Comparison of ENCODE assay signal across 8 mouse cellular contexts in the genomic region with DNA sequence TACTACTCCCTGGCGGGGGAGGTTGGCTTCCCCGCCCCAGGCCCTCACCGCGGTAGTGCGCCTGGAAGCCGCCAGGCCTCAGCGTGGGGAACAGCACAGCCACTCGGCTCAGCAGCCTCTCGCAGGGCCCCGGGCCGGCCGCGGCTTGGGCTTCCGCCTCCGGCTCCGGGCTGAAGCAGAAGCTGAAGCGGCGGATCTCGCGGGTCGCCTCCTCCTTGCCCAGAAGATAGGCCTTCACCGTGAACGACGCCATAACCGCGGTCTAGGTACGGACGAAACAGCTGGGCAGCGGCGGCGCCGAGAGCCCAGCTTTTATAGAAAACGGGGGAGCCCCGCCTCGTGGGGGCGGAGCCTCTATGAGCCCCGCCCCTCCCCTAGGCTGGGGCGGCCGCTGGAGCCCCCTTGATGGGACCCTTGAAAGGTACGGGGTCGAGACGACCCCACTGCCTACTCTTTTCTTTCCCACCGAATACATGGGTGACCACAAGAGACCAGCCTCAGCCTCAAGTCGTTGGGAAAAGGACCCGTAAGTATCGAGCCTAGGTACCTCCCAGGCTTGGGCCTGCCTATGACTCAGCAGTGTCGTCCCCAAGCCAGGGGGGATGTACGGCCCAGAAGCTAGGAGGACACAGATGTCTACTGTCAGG. TPM values are rescaled to one million over a fixed set of nuclear protein-coding genes. Genes with fewer than 3 reads are reported as not detected.
DNase-seq lines count a peak whose midpoint lies in the region; ATAC-seq and TF ChIP-seq lines count a peak whose summit lies in the region.

A gene (minus strand): TSS at position 323 of the 647 bp plus-strand sequence.
A gene (plus strand): TSS at position 386 of the 647 bp plus-strand sequence.

- H3K4me2 ChIP-seq in CH12.LX (ENCODE audit: insufficient read depth, low read depth, poor library complexity, severe bottlenecking) (peak within 1 kb of the TSS; percentile 79), myocyte (ENCODE audit: low read depth) (peak within 1 kb of the TSS; percentile 98)
- H3K4me2 ChIP-seq in heart, embryonic 13.5 days, result peak within 1 kb of the TSS; percentile 87
- peak within 1 kb of the TSS; percentile 67 for H3K4me2 ChIP-seq in kidney, postnatal 0 days (ENCODE audit: low read length)
- peak within 1 kb of the TSS; percentile 77 for H3K4me2 ChIP-seq in liver, embryonic 12.5 days

- dilution Hi-C loops in CH12.LX (cut with MboI; ENCODE audit: extremely low pct_ligation_motif_present, extremely low pct_unique_long_range_greater_than_20kb, low sequenced_read_pairs), result no loop called here

- H3K27me3 ChIP-seq in CH12.LX (replicated peaks), result no peaks in the 10 kb centered on the region
- no peaks in the 10 kb centered on the region for H3K27me3 ChIP-seq in forebrain, embryonic 10.5 days (ENCODE audit: poor library complexity, severe bottlenecking)
- no peaks in the 10 kb centered on the region for H3K27me3 ChIP-seq in heart, embryonic 13.5 days (replicated peaks)
- H3K27me3 ChIP-seq in kidney, postnatal 0 days (ENCODE audit: insufficient read depth, low read length), result no peaks in the 10 kb centered on the region
- no peaks in the 10 kb centered on the region for H3K27me3 ChIP-seq in liver, embryonic 12.5 days (replicated peaks)
- no peaks in the 10 kb centered on the region for H3K27me3 ChIP-seq in myocyte (ENCODE audit: control insufficient read depth, insufficient read depth, insufficient read length)

- DNase-seq in CH12.LX (ENCODE audit: extremely low read depth), result peak; percentile 82
- peak; percentile 71 for DNase-seq in c-Kit-negative CD71-positive TER-119-positive erythroid progenitor cells, embryonic 14.5 days (ENCODE audit: low read depth, low spot score)
- DNase-seq in forebrain, embryonic 10.5 days (ENCODE audit: extremely low spot score, low spot score), result peak; percentile 81
- DNase-seq in kidney, postnatal 0 days (ENCODE audit: low spot score), result peak; percentile 86
- DNase-seq in spleen, postnatal 4 days (ENCODE audit: low spot score in 2 of 2), result peak; percentile 82 to 94

- TF ChIP-seq EP300 in CH12.LX (IDR thresholded peaks at IDR 0.05; ENCODE audit: low read length), result no peak

- TF ChIP-seq RAD21 in CH12.LX (IDR thresholded peaks at IDR 0.05; ENCODE audit: low read depth, low read length), result no peak

- H3K4me3 ChIP-seq in CH12.LX (replicated peaks in 1 of 3; ENCODE audit: low read depth in 2 of 3, low read length in 2 of 3, poor library complexity in 1 of 3) (peak within 1 kb of the TSS; percentile 74 to 97 (median 89)), myocyte (peak within 1 kb of the TSS; percentile 86)
- H3K4me3 ChIP-seq in forebrain, embryonic 10.5 days, result peak within 1 kb of the TSS; percentile 97
- peak within 1 kb of the TSS; percentile 96 for H3K4me3 ChIP-seq in heart, embryonic 13.5 days
- H3K4me3 ChIP-seq in kidney, postnatal 0 days (replicated peaks; ENCODE audit: low read depth, low read length), result peak within 1 kb of the TSS; percentile 99
- peak within 1 kb of the TSS; percentile 94 for H3K4me3 ChIP-seq in liver, embryonic 12.5 days

- no peak for TF ChIP-seq CTCF in CH12.LX (conservative IDR thresholded peaks at IDR 0.05 in 1 of 2, IDR thresholded peaks at IDR 0.05 in 1 of 2; ENCODE audit: low read depth in 2 of 2, low read length in 2 of 2)
- no peak for TF ChIP-seq CTCF in kidney, postnatal 0 days (IDR thresholded peaks at IDR 0.05; ENCODE audit: low read depth)

- under 1% methylated on average over 48 of the region's 48 CpGs for WGBS in forebrain, embryonic 10.5 days
- WGBS in heart, embryonic 13.5 days, result under 1% methylated on average over 48 of the region's 48 CpGs
- WGBS in kidney, postnatal 0 days, result 2% methylated on average over 48 of the region's 48 CpGs
- WGBS in liver, embryonic 12.5 days (ENCODE audit: insufficient replicate concordance), result under 1% methylated on average over 48 of the region's 48 CpGs

- in situ Hi-C loops in CH12.LX (cut with MboI; ENCODE audit: low pct_ligation_motif_present, low pct_unique_long_range_greater_than_20kb, low sequenced_read_pairs), result loop anchor here (5.0 kb wide), 1 partner anchor 33 kb away; no protein-coding TSS in a partner anchor

- TF ChIP-seq POLR2A in CH12.LX (IDR thresholded peaks at IDR 0.05; ENCODE audit: low read depth, low read length), result peak; percentile 98
- peak; percentile 91 for TF ChIP-seq POLR2A in myocyte (IDR thresholded peaks at IDR 0.05; ENCODE audit: insufficient read length, low read depth)

- ATAC-seq in heart, embryonic 13.5 days (ENCODE audit: extremely low read depth, insufficient number of reproducible peaks, low FRiP score, low TSS enrichment), result peak; percentile 54
- ATAC-seq in kidney, postnatal 0 days (replicated peaks; ENCODE audit: low FRiP score, low read depth), result peak; percentile 59
- ATAC-seq in liver, embryonic 12.5 days, result peak; percentile 70

- H3K36me3 ChIP-seq in CH12.LX (replicated peaks in 1 of 2; ENCODE audit: control insufficient read depth in 1 of 2, insufficient read depth in 1 of 2, low read length in 1 of 2) (peaks cover 32 to 38% of the 10 kb centered on the region in 2 experiments), myocyte (ENCODE audit: control insufficient read depth, insufficient read depth) (peaks cover 30% of the 10 kb centered on the region)
- peaks cover 30% of the 10 kb centered on the region for H3K36me3 ChIP-seq in forebrain, embryonic 10.5 days (replicated peaks)
- H3K36me3 ChIP-seq in heart, embryonic 13.5 days, result peaks cover 30% of the 10 kb centered on the region
- peaks cover 23% of the 10 kb centered on the region for H3K36me3 ChIP-seq in kidney, postnatal 0 days (ENCODE audit: insufficient read depth, low read length)
- peaks cover 32% of the 10 kb centered on the region for H3K36me3 ChIP-seq in liver, embryonic 12.5 days

- H3K4me1 ChIP-seq in CH12.LX (ENCODE audit: control insufficient read depth in 1 of 2, insufficient read depth in 2 of 2), result peaks cover 25 to 72% of the 10 kb centered on the region in 2 experiments
- peaks cover 32% of the 10 kb centered on the region for H3K4me1 ChIP-seq in forebrain, embryonic 10.5 days
- peaks cover 53% of the 10 kb centered on the region for H3K4me1 ChIP-seq in heart, embryonic 13.5 days
- H3K4me1 ChIP-seq in kidney, postnatal 0 days (replicated peaks; ENCODE audit: insufficient read depth, low read length), result peaks cover 14% of the 10 kb centered on the region
- peaks cover 63% of the 10 kb centered on the region for H3K4me1 ChIP-seq in liver, embryonic 12.5 days

- peak within 1 kb of the TSS; percentile 29 for H3ac ChIP-seq in myocyte (ENCODE audit: control insufficient read depth, insufficient read length)

- H3K9ac ChIP-seq in CH12.LX (ENCODE audit: insufficient read depth, low read depth), result peak within 1 kb of the TSS; percentile 98
- peak within 1 kb of the TSS; percentile 98 for H3K9ac ChIP-seq in heart, embryonic 13.5 days
- peak within 1 kb of the TSS; percentile 99 for H3K9ac ChIP-seq in kidney, postnatal 0 days (ENCODE audit: low read depth, low read length)
- H3K9ac ChIP-seq in liver, embryonic 12.5 days, result peak within 1 kb of the TSS; percentile 97

- H3K27ac ChIP-seq in CH12.LX (ENCODE audit: insufficient read depth, low read depth), result peak within 1 kb of the TSS; percentile 94
- H3K27ac ChIP-seq in forebrain, embryonic 10.5 days, result peak within 1 kb of the TSS; percentile 95
- H3K27ac ChIP-seq in heart, embryonic 13.5 days (replicated peaks), result peak within 1 kb of the TSS; percentile 99
- peak within 1 kb of the TSS; percentile 100 for H3K27ac ChIP-seq in kidney, postnatal 0 days
- H3K27ac ChIP-seq in liver, embryonic 12.5 days, result peak within 1 kb of the TSS; percentile 99

- H3K79me2 ChIP-seq in CH12.LX (replicated peaks; ENCODE audit: control insufficient read depth, extremely low read depth, insufficient read depth, poor library complexity, severe bottlenecking) (peaks cover 47% of the 10 kb centered on the region), myocyte (ENCODE audit: control insufficient read depth, insufficient read depth) (peaks cover 49% of the 10 kb centered on the region)

- no peaks in the 10 kb centered on the region for H3K9me3 ChIP-seq in CH12.LX (replicated peaks; ENCODE audit: low read length)
- H3K9me3 ChIP-seq in forebrain, embryonic 10.5 days, result no peaks in the 10 kb centered on the region
- H3K9me3 ChIP-seq in heart, embryonic 13.5 days, result no peaks in the 10 kb centered on the region
- no peaks in the 10 kb centered on the region for H3K9me3 ChIP-seq in kidney, postnatal 0 days (replicated peaks; ENCODE audit: low read length)
- H3K9me3 ChIP-seq in liver, embryonic 12.5 days (replicated peaks), result no peaks in the 10 kb centered on the region

TF ChIP-seq in CH12.LX, 34 proteins besides CTCF, POLR2A, EP300 and RAD21 (continues in another document):
- TF ChIP-seq MYC (IDR thresholded peaks at IDR 0.05; ENCODE audit: low read depth, low read length) (no peak), ETS1 (conservative IDR thresholded peaks at IDR 0.05; ENCODE audit: low read depth, low read length) (peak; percentile 43; the same call in 1 of the 2 replicates), RCOR1 (conservative IDR thresholded peaks at IDR 0.05; ENCODE audit: low read depth, low read length) (no peak; the same call in 1 of the 2 replicates)

TF ChIP-seq in myocyte, 11 proteins besides CTCF, POLR2A, EP300 and RAD21 (continues in another document):
- TF ChIP-seq E2F4 (IDR thresholded peaks at IDR 0.05; ENCODE audit: insufficient read depth) (no peak), MYOD1 (IDR thresholded peaks at IDR 0.05; ENCODE audit: control insufficient read depth in 1 of 3, insufficient read length in 2 of 3, low read depth in 2 of 3) (peak in 2 of 3 experiments; percentile 66 to 81), POLR2AphosphoS2 (IDR thresholded peaks at IDR 0.05; ENCODE audit: insufficient read length, low read depth) (peak; percentile 97)

RNA-seq across cellular contexts. Expression of the first gene that starts in this region (rescaled TPM):
- total RNA-seq in CH12.LX (2012; rRNA removed) (311 and 456 TPM in 2 replicates), CH12.LX (2014; rRNA removed) (198 and 202 TPM in 2 replicates)
- polyA plus RNA-seq in CH12.LX (2012; ENCODE audit: insufficient read length, low read depth) (579 and 599 TPM in 2 replicates), myocyte (2012; fragmentation: generic; extraction: Trizol) (873 TPM)
- 117 and 122 TPM in 2 replicates for polyA plus RNA-seq in forebrain, embryonic 10.5 days (2016; fragmentation: Nextera tagmentation; extraction: Ambion mirVana)
- 265 and 277 TPM in 2 replicates for polyA plus RNA-seq in heart, embryonic 13.5 days (2015; fragmentation: Nextera tagmentation; extraction: Ambion mirVana)
- 326 and 333 TPM in 2 replicates for polyA plus RNA-seq in kidney, postnatal 0 days (2015; fragmentation: Nextera tagmentation; extraction: Ambion mirVana)
- polyA plus RNA-seq in liver, embryonic 12.5 days (2016; fragmentation: Nextera tagmentation; extraction: Ambion mirVana), result 143 and 152 TPM in 2 replicates

RNA-seq across cellular contexts. Expression of the second gene that starts in this region (rescaled TPM):
- total RNA-seq in CH12.LX (2012; rRNA removed), result 12.8 and 16.2 TPM in 2 replicates
- 4.2 and 4.6 TPM in 2 replicates for total RNA-seq in CH12.LX (2014; rRNA removed)
- polyA plus RNA-seq in CH12.LX (2012; ENCODE audit: insufficient read length, low read depth), result 27.2 and 27.4 TPM in 2 replicates
- 10.8 and 13.2 TPM in 2 replicates for polyA plus RNA-seq in forebrain, embryonic 10.5 days (2016; fragmentation: Nextera tagmentation; extraction: Ambion mirVana)
- polyA plus RNA-seq in heart, embryonic 13.5 days (2015; fragmentation: Nextera tagmentation; extraction: Ambion mirVana), result 22.2 and 25.2 TPM in 2 replicates
- polyA plus RNA-seq in kidney, postnatal 0 days (2015; fragmentation: Nextera tagmentation; extraction: Ambion mirVana), result 53.4 and 62.1 TPM in 2 replicates
- 29.1 and 30.7 TPM in 2 replicates for polyA plus RNA-seq in liver, embryonic 12.5 days (2016; fragmentation: Nextera tagmentation; extraction: Ambion mirVana)
- polyA plus RNA-seq in myocyte (2012; fragmentation: generic; extraction: Trizol), result 89.2 TPM

Comparison
In these comparisons a context has a peak if more than half of its experiments do, and no peak if none do; other contexts are left out.
1. Peak in every context shown above with its lines: DNase-seq, ATAC-seq, H3K4me3 ChIP-seq and H3K27ac ChIP-seq.